Comparison of ENCODE assay signal across 22 mouse cellular contexts in genomic region chr6:95612412-95613022, GRCm38 (mm10).
DNase-seq lines count a peak whose midpoint lies in the region; ATAC-seq lines count a peak whose summit lies in the region.
"Had no signal": no experiment of that assay in that cellular context is flagged by ENCODE, and none has a peak within 500 bp of the region (broad histone marks: within the 10 kb centered on the region; RNA-seq: fewer than 3 reads in every experiment).

No protein-coding gene starts in this region.

- no peaks in the 10 kb centered on the region for H3K9me3 ChIP-seq in forebrain, embryonic 14.5 days (replicated peaks; ENCODE audit: control insufficient read depth, low read length)
- H3K9me3 ChIP-seq in forebrain, embryonic 11.5 days (ENCODE audit: control insufficient read depth, low read length) = no peaks in the 10 kb centered on the region
- no peaks in the 10 kb centered on the region for H3K9me3 ChIP-seq in limb, embryonic 12.5 days
- no peaks in the 10 kb centered on the region for H3K9me3 ChIP-seq in limb, embryonic 10.5 days (replicated peaks)
- H3K9me3 ChIP-seq: embryonic facial prominence, embryonic 13.5 days; G1E; heart, embryonic 13.5 days; intestine, embryonic 15.5 days had no signal

- intact Hi-C loops in left cerebral cortex, postnatal 36 days (cut with DNase I) = no loop called here

- no peak overlapping the region for H3K4me2 ChIP-seq in forebrain, embryonic 14.5 days (ENCODE audit: low read length)
- H3K4me2 ChIP-seq in forebrain, embryonic 11.5 days (ENCODE audit: low read depth, low read length, severe bottlenecking) = no peak overlapping the region
- no peak overlapping the region for H3K4me2 ChIP-seq in limb, embryonic 12.5 days
- H3K4me2 ChIP-seq: embryonic facial prominence, embryonic 13.5 days; heart, embryonic 13.5 days; intestine, embryonic 15.5 days had no signal

- H3K36me3 ChIP-seq in forebrain, embryonic 14.5 days (ENCODE audit: control insufficient read depth, insufficient read depth, low read length) = no peaks in the 10 kb centered on the region
- H3K36me3 ChIP-seq in forebrain, embryonic 11.5 days (ENCODE audit: control insufficient read depth, insufficient read depth, low read length) = no peaks in the 10 kb centered on the region
- H3K36me3 ChIP-seq in limb, embryonic 12.5 days = no peaks in the 10 kb centered on the region
- H3K36me3 ChIP-seq in limb, embryonic 10.5 days = no peaks in the 10 kb centered on the region
- H3K36me3 ChIP-seq: embryonic facial prominence, embryonic 13.5 days; heart, embryonic 13.5 days; intestine, embryonic 15.5 days had no signal

- no peaks in the 10 kb centered on the region for H3K27me3 ChIP-seq in forebrain, embryonic 14.5 days (replicated peaks; ENCODE audit: control insufficient read depth, insufficient read depth, low read length)
- H3K27me3 ChIP-seq in forebrain, embryonic 11.5 days (ENCODE audit: control insufficient read depth, insufficient read depth, low read length) = no peaks in the 10 kb centered on the region
- H3K27me3 ChIP-seq in limb, embryonic 12.5 days = no peaks in the 10 kb centered on the region
- H3K27me3 ChIP-seq in limb, embryonic 10.5 days (ENCODE audit: low read depth, poor library complexity, severe bottlenecking) = no peaks in the 10 kb centered on the region
- H3K27me3 ChIP-seq: embryonic facial prominence, embryonic 13.5 days; heart, embryonic 13.5 days; intestine, embryonic 15.5 days had no signal

- no peak overlapping the region for H3K4me3 ChIP-seq in forebrain, embryonic 14.5 days (ENCODE audit: low read depth, low read length)
- H3K4me3 ChIP-seq in forebrain, embryonic 11.5 days (ENCODE audit: low read depth, low read length) = no peak overlapping the region
- no peak overlapping the region for H3K4me3 ChIP-seq in limb, embryonic 12.5 days (replicated peaks)
- no peak overlapping the region for H3K4me3 ChIP-seq in limb, embryonic 10.5 days
- H3K4me3 ChIP-seq: embryonic facial prominence, embryonic 13.5 days; heart, embryonic 13.5 days; intestine, embryonic 15.5 days had no signal

- H3K27ac ChIP-seq in forebrain, embryonic 14.5 days (ENCODE audit: low read depth, low read length) = no peak overlapping the region
- no peak overlapping the region for H3K27ac ChIP-seq in forebrain, embryonic 11.5 days (ENCODE audit: low read depth, low read length)
- H3K27ac ChIP-seq in limb, embryonic 12.5 days = peak overlapping the region; percentile 13; the same call in 1 of the 2 replicates
- no peak overlapping the region for H3K27ac ChIP-seq in limb, embryonic 10.5 days
- H3K27ac ChIP-seq: embryonic facial prominence, embryonic 13.5 days; heart, embryonic 13.5 days; hindbrain, postnatal 0 days; intestine, embryonic 15.5 days had no signal

- no peaks in the 10 kb centered on the region for H3K4me1 ChIP-seq in forebrain, embryonic 14.5 days (ENCODE audit: control insufficient read depth, insufficient read depth, low read length)
- no peaks in the 10 kb centered on the region for H3K4me1 ChIP-seq in forebrain, embryonic 11.5 days (replicated peaks; ENCODE audit: control insufficient read depth, insufficient read depth, low read length)
- peaks cover 12% of the 10 kb centered on the region for H3K4me1 ChIP-seq in limb, embryonic 12.5 days (replicated peaks)
- peaks cover 17% of the 10 kb centered on the region for H3K4me1 ChIP-seq in limb, embryonic 10.5 days
- H3K4me1 ChIP-seq: heart, embryonic 13.5 days; intestine, embryonic 15.5 days had no signal

- no peak overlapping the region for H3K9ac ChIP-seq in forebrain, embryonic 14.5 days (ENCODE audit: low read length)
- H3K9ac ChIP-seq in forebrain, embryonic 11.5 days (ENCODE audit: low read length) = no peak overlapping the region
- no peak overlapping the region for H3K9ac ChIP-seq in limb, embryonic 12.5 days (replicated peaks)
- H3K9ac ChIP-seq: embryonic facial prominence, embryonic 13.5 days; heart, embryonic 13.5 days; intestine, embryonic 15.5 days had no signal

- DNase-seq in forebrain, embryonic 14.5 days (ENCODE audit: low spot score) = peak; percentile 64
- DNase-seq in forebrain, embryonic 11.5 days (ENCODE audit: low spot score) = no peak
- DNase-seq in limb, embryonic 10.5 days (ENCODE audit: low spot score) = no peak
- DNase-seq in A20 (ENCODE audit: low read depth, low spot score) = peak; percentile 62
- peak; percentile 26 for DNase-seq in brain, adult 2 months (ENCODE audit: low read depth, low spot score)
- DNase-seq in gastrocnemius, postnatal 25 days = no peak
- DNase-seq in left cerebral cortex, postnatal 36 days (ENCODE audit: low spot score in 2 of 2) = no peak
- DNase-seq: adrenal gland, adult 8-10 months; adrenal gland, postnatal 36 days; cerebellum, adult 11-12 months; cerebellum, adult 9-10 months; cerebellum, postnatal 25 days; gastrocnemius, postnatal 14 days; heart, adult 11 months; heart, postnatal 36 days; kidney, adult 18-20 months had no signal

- 58% methylated on average over 3 of the region's 3 CpGs for WGBS in forebrain, embryonic 14.5 days
- WGBS in forebrain, embryonic 11.5 days = 82% methylated on average over 3 of the region's 3 CpGs
- WGBS in limb, embryonic 12.5 days = 62% methylated on average over 3 of the region's 3 CpGs
- 85% methylated on average over 3 of the region's 3 CpGs for WGBS in limb, embryonic 10.5 days

- peak; percentile 57 for ATAC-seq in forebrain, embryonic 14.5 days
- ATAC-seq in forebrain, embryonic 11.5 days (replicated peaks; ENCODE audit: low FRiP score) = no peak
- no peak for ATAC-seq in limb, embryonic 12.5 days (ENCODE audit: insufficient number of reproducible peaks, insufficient read depth, low FRiP score, low TSS enrichment, low read depth)
- ATAC-seq: hindbrain, postnatal 0 days; intestine, embryonic 15.5 days had no signal

Comparison
In these comparisons a context has a peak if more than half of its experiments do, and no peak if none do; other contexts are left out.
1. DNase-seq: peak in forebrain, embryonic 14.5 days (single experiment), A20 (single experiment) and brain, adult 2 months (single experiment); none in forebrain, embryonic 11.5 days (single experiment), limb, embryonic 10.5 days (single experiment), gastrocnemius, postnatal 25 days (single experiment) and left cerebral cortex, postnatal 36 days (0 of 2).